Mouse (Mus musculus) spleen, adult 2 months (tissue): ENCODE data around the gene Scnn1g.

ENCODE experiments used
- CTCF ChIP-seq: fragments of 200-500 bp; IDR thresholded peaks from 2 replicates; pipeline ENCODE4 v1.5.1; 2011; ENCODE audit warnings: mild to moderate bottlenecking, inconsistent platforms; ENCODE audit not compliant: insufficient read depth, insufficient read length, insufficient replicate concordance; ENCODE audit errors: extremely low read depth
- POLR2A ChIP-seq: fragments of 200-500 bp; IDR thresholded peaks from 2 replicates; pipeline ENCODE4 v1.6.1; 2011; ENCODE audit warnings: low read depth, low read length, inconsistent platforms

DNA sequence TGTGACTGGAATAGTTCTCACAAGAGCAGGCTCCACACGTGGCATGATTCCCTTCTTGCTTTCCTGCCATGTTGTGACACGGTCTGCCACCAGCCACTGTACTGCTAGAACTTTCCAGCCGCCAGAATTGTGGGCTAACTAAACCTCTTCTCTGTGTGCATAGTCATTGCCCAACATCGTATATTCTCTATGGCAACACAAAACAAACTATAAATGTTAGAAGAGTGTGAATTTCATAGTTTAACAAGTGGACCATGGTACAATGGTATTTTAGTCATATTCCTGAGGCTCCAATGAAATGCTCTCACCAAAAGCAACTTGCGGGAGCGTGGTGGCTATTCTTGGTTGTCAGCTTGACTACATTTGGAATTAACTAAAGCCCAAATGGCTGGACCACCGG, 17.2 kb upstream of the Scnn1g start:
- no peak for TF ChIP-seq CTCF
- TF ChIP-seq POLR2A, result no peak
